Mouse (Mus musculus): ENCODE measurements at regions not wholly inside any gene's neighbourhood (a gene's known extent, or its start where the extent isn't known, plus 50 kb on each side); places are given as distances from the start of the nearest gene placed in this dataset.

DNA sequence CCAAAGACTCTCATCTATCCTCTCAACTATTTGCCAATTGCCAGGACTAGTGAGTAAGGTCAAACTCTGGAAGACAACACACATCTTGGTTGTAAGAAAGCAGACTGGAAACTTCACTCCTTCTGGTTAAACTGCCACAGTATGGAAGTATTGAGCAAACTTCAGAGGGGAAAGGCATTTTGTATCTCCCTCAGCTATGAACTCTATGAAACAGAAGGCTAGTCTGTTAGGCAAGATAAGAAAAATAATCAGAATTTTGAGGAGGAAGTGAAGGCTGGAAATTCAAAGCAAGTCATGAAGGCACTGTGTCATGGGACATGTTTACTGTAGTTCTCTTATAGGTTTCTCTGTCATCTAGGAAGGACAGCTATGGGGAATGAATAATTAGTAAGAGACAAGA, 265.7 kb upstream of the Pdcd1 start:
- TF ChIP-seq EP300 (IDR thresholded peaks at IDR 0.05; ENCODE audit: low read depth) (no peak), CTCF (IDR thresholded peaks at IDR 0.05; ENCODE audit: low read depth) (no peak)
